Mouse (Mus musculus) brain, embryonic 14.5 days (tissue): ENCODE measurements at regions not wholly inside any gene's neighbourhood (a gene's known extent, or its start where the extent isn't known, plus 50 kb on each side); places are given as distances from the start of the nearest gene placed in this dataset.

Experiments used
- CTCF ChIP-seq: fragments of 200-500 bp; IDR thresholded peaks from 2 replicates; pipeline ENCODE4 v1.5.1; 2012; ENCODE audit warnings: inconsistent platforms, mild to moderate bottlenecking, moderate library complexity, borderline replicate concordance; ENCODE audit not compliant: insufficient read depth, insufficient read length; ENCODE audit errors: extremely low read depth
- POLR2A ChIP-seq: fragments of 200-500 bp; IDR thresholded peaks from 2 replicates; pipeline ENCODE4 v1.6.1; 2012; ENCODE audit warnings: mild to moderate bottlenecking, inconsistent platforms, borderline replicate concordance; ENCODE audit not compliant: poor library complexity, insufficient read depth, insufficient read length, severe bottlenecking; ENCODE audit errors: extremely low read depth

GRCm38 (mm10) chr5:112002856-112003660 lies 249.3 kb downstream of the Cryba4 start:
- TF ChIP-seq CTCF = no peak
- TF ChIP-seq POLR2A = no peak
